Mouse (Mus musculus) cerebellum, adult 2 months (tissue): ENCODE data around the gene Dnah3.

Source experiments
- CTCF ChIP-seq: fragments of 200-500 bp; IDR thresholded peaks from 2 replicates; pipeline ENCODE4 v1.5.1; 2011; ENCODE audit warnings: low read depth, mild to moderate bottlenecking, control low read depth, low read length, moderate library complexity, borderline replicate concordance; ENCODE audit not compliant: insufficient read depth
- POLR2A ChIP-seq: fragments of 200-500 bp; IDR thresholded peaks from 2 replicates; pipeline ENCODE4 v1.6.1; 2011; ENCODE audit warnings: low read length, control low read depth, borderline replicate concordance; ENCODE audit not compliant: insufficient read depth

DNA sequence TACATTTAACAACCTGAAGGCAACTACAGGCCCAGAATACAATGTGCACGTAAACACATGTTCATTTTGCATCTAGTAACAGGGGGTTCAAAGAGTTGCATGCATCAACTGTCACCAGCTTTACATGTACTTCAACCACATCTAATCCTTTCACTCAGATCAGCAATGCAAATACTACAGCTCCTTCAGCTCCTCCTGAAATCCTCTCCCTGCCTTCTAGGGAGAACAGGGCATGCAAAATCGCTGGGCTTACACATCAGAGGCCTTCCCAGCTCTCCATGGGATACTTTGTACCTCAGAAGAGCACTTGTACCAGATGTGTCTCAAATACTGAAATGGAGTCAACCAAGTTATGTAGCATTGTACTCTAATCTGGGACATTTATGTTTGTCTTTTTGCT is 222.0 kb downstream of the Dnah3 start:
- TF ChIP-seq POLR2A (no peak), CTCF (no peak)
